Mouse (Mus musculus): ENCODE data around the gene Zfp639. TPM values are rescaled to one million over a fixed set of nuclear protein-coding genes. Genes with fewer than 3 reads are reported as not detected.
A peak's percentile ranks its signal among the peaks of the same experiment; 100 is the strongest.

The Zfp639 gene
- polyA plus RNA-seq, 1 experiment from 2014 or later, result 43.6 TPM

GRCm38 (mm10) chr3:32512686-32513284 is 2.7 kb downstream of the Zfp639 start:
- DNase-seq (ENCODE audit: low spot score) (no peak), ATAC-seq (no peak)
- H3K9me3 ChIP-seq (replicated peaks; ENCODE audit: control insufficient read depth, low read length), result no peaks in the 10 kb centered on the region
- no peak overlapping the region for H3K4me3 ChIP-seq (ENCODE audit: low read depth, low read length)
- no peak overlapping the region for H3K4me2 ChIP-seq (ENCODE audit: low read length)
- H3K36me3 ChIP-seq (ENCODE audit: control insufficient read depth, insufficient read depth, low read length), result peaks cover 30% of the 10 kb centered on the region
- no peaks in the 10 kb centered on the region for H3K27me3 ChIP-seq (replicated peaks; ENCODE audit: control insufficient read depth, insufficient read depth, low read length)
- H3K4me1 ChIP-seq (ENCODE audit: control insufficient read depth, insufficient read depth, low read length), result peaks cover 16% of the 10 kb centered on the region
- WGBS, result 89% methylated on average over 7 of the region's 7 CpGs
- no peak overlapping the region for H3K9ac ChIP-seq (ENCODE audit: low read length)
- H3K27ac ChIP-seq (ENCODE audit: low read depth, low read length), result no peak overlapping the region

- H3K4me3 ChIP-seq (ENCODE audit: low read depth, low read length), result no peak overlapping the region
- no peak overlapping the region for H3K9ac ChIP-seq (ENCODE audit: low read length)
- no peaks in the 10 kb centered on the region for H3K27me3 ChIP-seq (replicated peaks; ENCODE audit: control insufficient read depth, insufficient read depth, low read length)
- DNase-seq (ENCODE audit: low spot score) (no peak), ATAC-seq (no peak)
- H3K36me3 ChIP-seq (ENCODE audit: control insufficient read depth, insufficient read depth, low read length), result peaks cover 35% of the 10 kb centered on the region
- H3K27ac ChIP-seq (ENCODE audit: low read depth, low read length), result no peak overlapping the region
- H3K4me2 ChIP-seq (ENCODE audit: low read length), result no peak overlapping the region
- H3K9me3 ChIP-seq (replicated peaks; ENCODE audit: control insufficient read depth, low read length), result no peaks in the 10 kb centered on the region
- peaks cover 16% of the 10 kb centered on the region for H3K4me1 ChIP-seq (ENCODE audit: control insufficient read depth, insufficient read depth, low read length)
Observed at GRCm38 (mm10) chr3:32513528-32513927, 3.5 kb downstream of the Zfp639 start.

GRCm38 (mm10) chr3:32527181-32527580 is 17.1 kb downstream of the Zfp639 start:
- Histone ChIP-seq H3K27me3 (replicated peaks; ENCODE audit: control insufficient read depth, insufficient read depth, low read length) (no peaks in the 10 kb centered on the region), H3K4me3 (ENCODE audit: low read depth, low read length) (no peak overlapping the region), H3K9ac (ENCODE audit: low read length) (no peak overlapping the region), H3K36me3 (ENCODE audit: control insufficient read depth, insufficient read depth, low read length) (peaks cover 22% of the 10 kb centered on the region), H3K4me1 (ENCODE audit: control insufficient read depth, insufficient read depth, low read length) (peaks cover 5% of the 10 kb centered on the region; the same call in 1 of the 2 replicates), H3K9me3 (replicated peaks; ENCODE audit: control insufficient read depth, low read length) (no peaks in the 10 kb centered on the region), H3K4me2 (ENCODE audit: low read length) (no peak overlapping the region), H3K27ac (ENCODE audit: low read depth, low read length) (no peak overlapping the region)
- no peak for DNase-seq (ENCODE audit: low spot score)
- 91% methylated on average over 4 of the region's 4 CpGs for WGBS
- ATAC-seq, result no peak

GRCm38 (mm10) chr3:32529303-32529898 is 19.3 kb downstream of the Zfp639 start, which contains the start of gene Mfn1:
Gene Mfn1, plus strand, starts transcription at chr3:32529465.
- peak within 1 kb of the TSS; percentile 84 for H3K4me3 ChIP-seq (ENCODE audit: low read depth, low read length)
- under 1% methylated on average over 33 of the region's 47 CpGs for WGBS

GRCm38 (mm10) chr3:32530041-32530440 is 20.0 kb downstream of the Zfp639 start:
- ATAC-seq (no peak), DNase-seq (ENCODE audit: low spot score) (no peak)
- 15% methylated on average over 5 of the region's 5 CpGs for WGBS
- Histone ChIP-seq H3K9me3 (replicated peaks; ENCODE audit: control insufficient read depth, low read length) (no peaks in the 10 kb centered on the region), H3K27ac (ENCODE audit: low read depth, low read length) (no peak overlapping the region), H3K36me3 (ENCODE audit: control insufficient read depth, insufficient read depth, low read length) (peaks cover 19% of the 10 kb centered on the region), H3K27me3 (replicated peaks; ENCODE audit: control insufficient read depth, insufficient read depth, low read length) (no peaks in the 10 kb centered on the region), H3K4me2 (ENCODE audit: low read length) (peak overlapping the region; percentile 61), H3K4me3 (ENCODE audit: low read depth, low read length) (peak overlapping the region; percentile 84), H3K9ac (ENCODE audit: low read length) (peak overlapping the region; percentile 85), H3K4me1 (ENCODE audit: control insufficient read depth, insufficient read depth, low read length) (peaks cover 5% of the 10 kb centered on the region; the same call in 1 of the 2 replicates)

More at GRCm38 (mm10) chr3:32529303-32529898, 19.3 kb downstream of the Zfp639 start, which contains the start of gene Mfn1:
- DNase-seq (ENCODE audit: low spot score) (peak; percentile 97), ATAC-seq (peak; percentile 100)
- Histone ChIP-seq H3K27ac (ENCODE audit: low read depth, low read length) (no peak within 1 kb of the TSS), H3K9ac (ENCODE audit: low read length) (peak within 1 kb of the TSS; percentile 85), H3K36me3 (ENCODE audit: control insufficient read depth, insufficient read depth, low read length) (peaks cover 13% of the 10 kb centered on the region), H3K4me2 (ENCODE audit: low read length) (peak within 1 kb of the TSS; percentile 61), H3K4me1 (ENCODE audit: control insufficient read depth, insufficient read depth, low read length) (peaks cover 5% of the 10 kb centered on the region; the same call in 1 of the 2 replicates), H3K27me3 (replicated peaks; ENCODE audit: control insufficient read depth, insufficient read depth, low read length) (no peaks in the 10 kb centered on the region), H3K9me3 (replicated peaks; ENCODE audit: control insufficient read depth, low read length) (no peaks in the 10 kb centered on the region)

GRCm38 (mm10) chr3:32535692-32536091 is 25.6 kb downstream of the Zfp639 start:
- Histone ChIP-seq H3K4me3 (ENCODE audit: low read depth, low read length) (no peak overlapping the region), H3K9me3 (replicated peaks; ENCODE audit: control insufficient read depth, low read length) (no peaks in the 10 kb centered on the region), H3K36me3 (ENCODE audit: control insufficient read depth, insufficient read depth, low read length) (peaks cover 49% of the 10 kb centered on the region), H3K4me2 (ENCODE audit: low read length) (no peak overlapping the region), H3K27me3 (replicated peaks; ENCODE audit: control insufficient read depth, insufficient read depth, low read length) (no peaks in the 10 kb centered on the region), H3K27ac (ENCODE audit: low read depth, low read length) (no peak overlapping the region), H3K4me1 (ENCODE audit: control insufficient read depth, insufficient read depth, low read length) (no peaks in the 10 kb centered on the region), H3K9ac (ENCODE audit: low read length) (no peak overlapping the region)
- DNase-seq (ENCODE audit: low spot score) (no peak), ATAC-seq (no peak)
- WGBS, result 86% methylated on average over 1 of the region's 1 CpGs

GRCm38 (mm10) chr3:32537556-32537955 is 27.5 kb downstream of the Zfp639 start:
- H3K4me2 ChIP-seq (ENCODE audit: low read length), result no peak overlapping the region
- ATAC-seq, result no peak

GRCm38 (mm10) chr3:32538091-32538490 is 28.0 kb downstream of the Zfp639 start:
- ATAC-seq (no peak), DNase-seq (ENCODE audit: low spot score) (no peak)
- Histone ChIP-seq H3K27ac (ENCODE audit: low read depth, low read length) (no peak overlapping the region), H3K36me3 (ENCODE audit: control insufficient read depth, insufficient read depth, low read length) (peaks cover 45% of the 10 kb centered on the region), H3K4me3 (ENCODE audit: low read depth, low read length) (no peak overlapping the region), H3K4me1 (ENCODE audit: control insufficient read depth, insufficient read depth, low read length) (no peaks in the 10 kb centered on the region), H3K4me2 (ENCODE audit: low read length) (no peak overlapping the region), H3K27me3 (replicated peaks; ENCODE audit: control insufficient read depth, insufficient read depth, low read length) (no peaks in the 10 kb centered on the region), H3K9me3 (replicated peaks; ENCODE audit: control insufficient read depth, low read length) (no peaks in the 10 kb centered on the region), H3K9ac (ENCODE audit: low read length) (no peak overlapping the region)
- WGBS, result 95% methylated on average over 5 of the region's 5 CpGs

More at GRCm38 (mm10) chr3:32537556-32537955, 27.5 kb downstream of the Zfp639 start:
- Histone ChIP-seq H3K4me3 (ENCODE audit: low read depth, low read length) (no peak overlapping the region), H3K27ac (ENCODE audit: low read depth, low read length) (no peak overlapping the region), H3K27me3 (replicated peaks; ENCODE audit: control insufficient read depth, insufficient read depth, low read length) (no peaks in the 10 kb centered on the region), H3K36me3 (ENCODE audit: control insufficient read depth, insufficient read depth, low read length) (peaks cover 45% of the 10 kb centered on the region), H3K9me3 (replicated peaks; ENCODE audit: control insufficient read depth, low read length) (no peaks in the 10 kb centered on the region), H3K9ac (ENCODE audit: low read length) (no peak overlapping the region), H3K4me1 (ENCODE audit: control insufficient read depth, insufficient read depth, low read length) (no peaks in the 10 kb centered on the region)
- DNase-seq (ENCODE audit: low spot score), result no peak
- 41% methylated on average over 1 of the region's 1 CpGs for WGBS

GRCm38 (mm10) chr3:32553061-32553460 is 43.0 kb downstream of the Zfp639 start:
- Histone ChIP-seq H3K9ac (ENCODE audit: low read length) (no peak overlapping the region), H3K9me3 (replicated peaks; ENCODE audit: control insufficient read depth, low read length) (no peaks in the 10 kb centered on the region), H3K4me1 (ENCODE audit: control insufficient read depth, insufficient read depth, low read length) (no peaks in the 10 kb centered on the region), H3K4me3 (ENCODE audit: low read depth, low read length) (no peak overlapping the region), H3K4me2 (ENCODE audit: low read length) (no peak overlapping the region), H3K27ac (ENCODE audit: low read depth, low read length) (no peak overlapping the region), H3K27me3 (replicated peaks; ENCODE audit: control insufficient read depth, insufficient read depth, low read length) (no peaks in the 10 kb centered on the region), H3K36me3 (ENCODE audit: control insufficient read depth, insufficient read depth, low read length) (peaks cover 47% of the 10 kb centered on the region)
- WGBS, result 96% methylated on average over 1 of the region's 1 CpGs
- ATAC-seq (no peak), DNase-seq (ENCODE audit: low spot score) (peak; percentile 32)

Measured in forebrain, embryonic 14.5 days (tissue).